Mouse (Mus musculus) hematopoietic stem cell, adult 5-6 weeks (primary cell): ENCODE measurements around the gene Cog5. TPM values are rescaled to one million over a fixed set of nuclear protein-coding genes. Genes with fewer than 3 reads are reported as not detected.

ENCODE experiments used
- ATAC-seq, 2 experiments: fragments of 125-278 bp in 1 of 2; replicated peaks in 1 of 2; 2 replicates each; pipeline ENCODE4 v1.8.0; 2016 to 2017; ENCODE audit warnings: inconsistent platforms in 2 of 2, mild to moderate bottlenecking in 2 of 2, moderate number of reproducible peaks in 2 of 2, low read depth in 1 of 2, moderate TSS enrichment in 1 of 2; ENCODE audit not compliant: low FRiP score in 2 of 2, poor library complexity in 2 of 2, severe bottlenecking in 2 of 2, insufficient read depth in 1 of 2, low TSS enrichment in 1 of 2
- total RNA-seq: library from RNA; stranded (forward); fragments of 172-1452, 232-1000 nt; gene quantifications from 2 replicates; pipeline ENCODE4 v1.2.3, GENCODE M21; 2017

Cog5 gene
- total RNA-seq, 1 experiment from 2014 or later: 67.2 TPM

DNA sequence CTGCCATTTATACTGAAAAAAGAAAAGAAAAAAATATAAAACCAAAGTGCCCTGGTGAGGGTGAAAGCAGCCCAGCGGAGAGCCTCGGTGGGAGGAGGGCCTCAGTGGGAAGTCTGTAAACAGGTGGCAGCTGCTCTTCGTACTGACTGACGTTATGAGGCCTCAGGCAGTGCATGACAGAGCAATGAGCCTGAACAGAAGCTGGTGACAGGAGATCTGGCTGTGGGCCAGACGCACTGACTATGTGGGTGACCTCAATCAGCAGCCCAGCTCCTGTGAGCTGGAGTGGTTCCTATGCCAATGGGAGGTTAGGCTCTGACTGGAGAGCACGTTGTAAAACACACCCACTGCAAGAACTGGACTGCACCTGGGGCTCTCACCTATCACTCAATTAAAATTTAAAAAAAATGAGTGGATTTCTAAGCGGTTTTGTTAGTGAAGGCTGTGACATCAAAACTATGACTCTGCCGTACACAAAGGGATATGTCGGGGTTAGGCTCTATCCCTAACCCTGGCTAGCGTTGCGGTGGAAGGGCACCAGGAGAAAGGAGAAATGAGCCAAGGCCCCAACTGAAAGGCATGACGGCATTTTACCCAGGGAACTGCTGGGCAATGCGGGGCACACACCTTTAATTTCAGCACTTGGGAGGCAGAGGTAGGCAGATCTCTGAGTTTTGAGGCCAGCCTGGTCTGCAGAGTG is 319.0 kb downstream of the Cog5 start:
- peak; percentile 96 to 97 for ATAC-seq

DNA sequence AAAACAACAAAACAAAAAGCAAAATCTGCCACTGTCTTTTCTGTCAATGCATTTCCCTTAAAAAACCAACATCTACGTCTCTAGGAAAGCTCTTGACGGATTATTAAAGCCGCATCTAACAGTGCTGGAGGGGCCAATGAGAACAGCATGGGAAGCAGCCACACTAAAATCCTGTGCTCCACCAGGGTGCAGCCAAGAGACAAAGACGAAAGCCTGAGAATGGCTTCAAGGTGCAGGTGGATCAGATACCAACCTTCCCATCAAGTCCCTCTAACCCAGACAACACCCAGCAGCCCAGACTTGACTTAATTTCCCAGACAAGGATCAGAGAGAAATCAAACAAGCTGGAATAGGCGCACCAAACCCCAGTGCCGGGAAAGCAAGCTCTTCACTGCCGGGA is 321.9 kb downstream of the Cog5 start:
- ATAC-seq: no peak

DNA sequence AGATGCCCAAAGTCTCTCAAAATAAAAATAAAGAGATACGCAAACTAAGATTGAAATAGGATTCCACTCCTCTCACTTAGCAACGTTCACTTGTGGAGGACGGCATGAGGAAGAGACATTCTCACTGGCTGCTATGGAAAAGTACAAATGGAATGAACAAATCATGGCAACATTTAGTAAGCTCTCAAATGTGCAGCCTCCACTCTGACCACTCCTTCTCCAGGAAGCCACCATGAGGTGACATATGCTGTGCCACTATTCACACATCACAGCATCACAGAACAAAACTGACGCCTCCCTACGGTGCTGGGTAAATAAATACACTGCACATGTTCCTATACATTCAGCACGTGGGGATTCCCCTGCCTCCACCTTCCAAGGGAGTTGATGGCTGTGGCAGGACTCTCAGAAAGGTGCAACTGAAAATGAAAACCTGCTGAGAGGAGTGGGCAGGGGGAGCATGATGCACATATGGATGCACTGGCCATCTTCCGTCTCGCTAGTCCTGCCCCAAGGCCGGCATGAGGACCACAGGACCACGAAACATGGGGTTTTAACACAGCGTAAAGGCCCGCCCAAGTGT is 323.0 kb downstream of the Cog5 start:
- no peak for ATAC-seq

DNA sequence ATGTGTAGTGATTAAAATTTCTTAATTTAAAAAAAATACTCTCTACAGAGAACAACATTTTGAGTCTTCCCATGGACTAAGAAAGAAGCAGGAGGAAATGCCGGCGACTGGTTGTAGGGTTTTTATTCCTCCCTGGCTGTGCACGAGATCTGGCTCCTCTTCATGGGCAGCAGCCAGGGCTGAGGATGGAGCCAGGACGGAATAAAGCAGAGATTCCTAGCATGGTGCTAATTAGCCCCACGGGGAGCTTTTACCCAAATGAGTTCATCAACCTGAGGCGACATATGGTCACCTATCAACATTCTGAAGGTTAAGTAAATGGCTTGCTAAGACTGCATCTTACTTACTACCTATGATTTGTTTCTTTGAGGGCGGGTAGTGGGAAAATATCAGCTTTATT is 328.6 kb downstream of the Cog5 start:
- ATAC-seq: no peak

DNA sequence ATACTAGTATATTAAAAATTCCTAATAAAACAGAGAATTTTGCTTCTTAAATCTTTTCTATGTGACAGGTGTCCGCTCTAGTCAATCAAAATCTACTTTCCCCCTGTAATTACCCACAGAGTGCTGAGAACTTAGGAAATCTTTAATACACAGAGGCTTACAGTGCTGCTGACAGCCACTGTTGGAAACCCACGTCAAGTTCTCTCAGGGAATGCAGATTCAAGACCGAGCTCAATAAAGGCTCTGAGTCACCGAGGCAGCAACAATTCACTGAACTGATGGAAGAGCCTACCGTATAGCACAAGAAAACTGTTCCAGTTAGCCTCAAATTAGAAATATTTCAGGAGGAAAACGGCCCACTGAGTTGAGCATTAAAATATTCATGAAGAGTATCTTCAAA is 329.1 kb downstream of the Cog5 start:
- ATAC-seq: no peak

DNA sequence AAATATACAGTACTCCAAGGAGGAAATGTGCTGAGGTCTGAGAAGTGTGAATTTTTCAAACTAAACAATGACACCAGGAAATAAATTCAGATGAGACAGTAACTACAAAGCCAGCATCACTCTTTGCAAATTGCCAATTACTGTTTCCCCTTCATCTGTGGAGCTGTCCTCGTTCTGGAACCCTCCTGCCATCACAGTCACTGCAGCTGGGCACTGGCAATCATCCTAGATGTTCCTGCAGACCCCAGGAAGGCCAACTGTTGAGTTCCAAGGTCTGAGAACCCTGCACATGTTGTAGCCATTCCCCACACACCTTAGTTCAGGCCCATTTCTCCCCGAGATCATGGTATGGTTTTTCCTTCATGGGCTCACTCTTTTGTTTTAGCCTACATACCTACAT is 329.5 kb downstream of the Cog5 start:
- ATAC-seq: no peak

DNA sequence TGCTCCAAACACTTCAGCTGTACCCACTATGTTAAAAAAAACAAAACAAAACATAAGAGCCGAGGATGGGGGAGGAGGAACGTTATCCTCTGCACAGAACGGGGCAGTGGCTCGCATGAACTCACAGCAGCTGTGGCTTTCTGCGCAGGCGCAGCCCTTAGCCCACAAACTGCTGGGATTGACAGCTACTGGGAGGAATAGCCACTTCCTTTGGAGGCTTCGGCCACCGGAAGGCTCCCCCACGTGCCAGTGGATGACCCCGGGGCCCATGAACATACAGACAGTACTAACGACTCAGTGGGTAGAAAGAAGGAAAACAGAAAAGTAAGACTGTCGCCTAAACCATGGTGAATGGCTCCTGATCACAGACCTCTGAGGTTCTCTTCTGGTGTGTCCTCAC is 330.0 kb downstream of the Cog5 start:
- peak; percentile 27 to 53; a peak in 1 of 4 replicates for ATAC-seq

DNA sequence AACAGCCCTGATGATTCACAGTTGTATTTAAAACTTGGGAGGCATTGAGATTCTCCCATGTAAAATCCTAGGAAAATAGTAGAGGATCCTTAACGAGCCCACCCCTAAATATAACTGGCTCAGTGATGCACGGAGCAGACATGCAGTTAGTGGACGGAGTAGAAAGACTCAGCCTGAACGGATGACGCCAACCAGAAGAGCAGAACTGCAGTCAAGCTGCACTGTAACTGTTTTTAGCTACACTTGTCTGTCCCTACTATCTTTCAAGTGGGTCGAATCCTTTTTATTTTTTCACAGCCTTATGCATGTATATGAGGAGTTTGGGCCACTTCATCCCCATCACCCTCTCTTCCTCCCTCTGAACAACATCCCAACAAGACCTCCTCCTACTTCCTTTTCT is 331.1 kb downstream of the Cog5 start:
- ATAC-seq: no peak

DNA sequence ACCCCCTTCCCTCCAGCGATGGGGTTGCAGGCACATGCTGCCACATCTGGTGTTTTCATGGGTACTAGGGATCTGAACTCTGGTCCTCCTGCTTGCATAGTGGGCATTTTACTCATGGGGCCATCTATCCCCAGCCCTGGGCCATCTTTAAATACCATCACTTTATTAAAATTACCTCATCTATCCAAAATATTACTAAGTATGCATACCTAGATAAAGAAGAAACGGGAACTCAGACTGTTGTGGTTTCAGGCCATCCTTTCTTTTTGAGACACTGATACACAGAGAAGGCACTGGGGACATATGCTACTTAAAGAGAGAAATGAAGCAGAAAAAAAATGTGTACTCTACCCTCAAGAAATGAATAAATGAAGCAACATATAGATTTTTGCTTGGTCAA is 331.8 kb downstream of the Cog5 start:
- no peak for ATAC-seq

Other genes starting within 250 kb of the Cog5 start
- 9.4 and 9.7 TPM in 2 replicates for gene Cbll1, start 155.3 kb upstream of the Cog5 start, total RNA-seq
- not detected in 2 replicates for gene Slc26a4, start 94.9 kb upstream of the Cog5 start, total RNA-seq
- 47.6 and 49.2 TPM in 2 replicates for gene Bcap29, start 20.2 kb upstream of the Cog5 start, total RNA-seq
- gene Dus4l, start within 50 bp of the Cog5 start, total RNA-seq: 8.9 and 16.2 TPM in 2 replicates
- not detected in 2 replicates for gene Gpr22, start 59.1 kb downstream of the Cog5 start, total RNA-seq